Mouse (Mus musculus): ENCODE measurements around the gene Eef1e1.

DNA sequence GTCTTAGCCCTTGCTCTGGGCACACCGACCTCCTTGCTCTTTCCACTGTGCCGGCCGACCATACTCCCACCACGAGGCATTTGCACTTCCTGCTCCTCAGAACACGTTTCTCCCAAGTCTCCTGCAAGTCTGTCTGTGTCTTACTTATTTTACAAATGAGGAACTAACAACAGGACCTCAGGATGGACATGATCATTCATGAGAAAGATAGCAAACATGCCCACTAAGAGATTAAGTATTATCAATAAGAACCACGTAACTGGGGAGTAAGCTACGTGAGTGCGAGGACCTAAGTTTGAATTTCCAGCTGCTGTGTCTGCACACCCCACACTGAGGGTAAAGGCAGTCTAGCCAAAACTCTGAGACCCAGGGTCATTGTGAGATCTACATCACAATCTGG, 45.3 kb downstream of the Eef1e1 start:
- TF ChIP-seq FLI1 (IDR thresholded peaks at IDR 0.05; ENCODE audit: low read length) (no peak), GATA1 (IDR thresholded peaks at IDR 0.05; ENCODE audit: borderline replicate concordance, low read length) (no peak)

All from megakaryocyte, embryonic 14.5 days (primary cell).